In the genomic region with DNA sequence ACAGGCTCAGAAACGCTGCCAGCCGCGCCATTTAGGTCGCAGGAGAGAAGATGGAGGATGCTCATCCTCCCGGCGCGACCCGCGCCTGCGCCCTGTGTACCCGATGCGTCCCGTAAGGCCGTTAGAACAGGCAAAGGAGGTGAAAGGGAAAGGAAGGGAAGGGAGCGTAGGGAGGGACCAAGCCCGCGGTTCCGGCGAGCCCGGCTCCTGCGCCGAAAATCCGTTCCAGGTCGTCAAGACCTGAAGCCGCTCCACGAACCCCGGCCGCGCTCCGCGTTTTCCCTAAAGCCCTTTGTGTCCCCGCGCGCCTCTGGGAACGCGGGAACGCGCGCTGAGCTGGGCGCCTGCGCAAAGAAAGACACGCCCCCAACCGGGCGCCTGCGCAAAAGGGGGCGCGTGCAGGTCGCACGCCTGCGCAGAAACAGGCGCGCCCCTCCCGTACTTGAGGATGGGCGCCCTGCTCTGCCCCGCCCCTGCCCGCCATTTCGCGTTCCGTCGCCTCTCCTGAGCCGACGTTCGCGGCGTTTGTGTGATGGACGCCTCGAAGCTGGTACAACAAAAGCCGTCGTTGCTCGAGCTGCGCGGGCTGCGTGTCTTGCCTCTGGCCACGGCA, we compare ENCODE assay signal across 8 mouse cellular contexts. TPM values are rescaled to one million over a fixed set of nuclear protein-coding genes. Genes with fewer than 3 reads are reported as not detected.
DNase-seq lines count a peak whose midpoint lies in the region; ATAC-seq lines count a peak whose summit lies in the region.

No protein-coding gene starts in this region.

- H3K27me3 ChIP-seq in heart, embryonic 13.5 days (replicated peaks) = no peaks in the 10 kb centered on the region
- no peaks in the 10 kb centered on the region for H3K27me3 ChIP-seq in liver, embryonic 12.5 days (replicated peaks)
- H3K27me3 ChIP-seq in stomach, embryonic 15.5 days (replicated peaks) = no peaks in the 10 kb centered on the region

- H3K9ac ChIP-seq in heart, embryonic 13.5 days = peak overlapping the region; percentile 89
- H3K9ac ChIP-seq in liver, embryonic 12.5 days = peak overlapping the region; percentile 88
- peak overlapping the region; percentile 72 for H3K9ac ChIP-seq in stomach, embryonic 15.5 days

- ATAC-seq in erythroid progenitor cell, adult 5-6 weeks (replicated peaks; ENCODE audit: low FRiP score, poor library complexity, severe bottlenecking) = peak; percentile 85
- ATAC-seq in heart, embryonic 13.5 days (ENCODE audit: extremely low read depth, insufficient number of reproducible peaks, low FRiP score, low TSS enrichment) = peak; percentile 92
- ATAC-seq in liver, embryonic 12.5 days = peak; percentile 93
- peak; percentile 95 for ATAC-seq in stomach, embryonic 15.5 days (ENCODE audit: insufficient read depth, low FRiP score, low read depth)

- peak; percentile 100 for DNase-seq in CD4-positive helper T cell, adult 2 months (ENCODE audit: low read depth, low spot score)
- DNase-seq in brain, embryonic 18.5 days (ENCODE audit: low read depth, low spot score) = peak; percentile 98
- peak; percentile 100 for DNase-seq in kidney, postnatal 10 days
- DNase-seq in natural killer cell, adult 2 months (ENCODE audit: low spot score in 2 of 2) = peak; percentile 98 to 99

- under 1% methylated on average over 74 of the region's 74 CpGs for WGBS in heart, embryonic 13.5 days
- under 1% methylated on average over 67 of the region's 74 CpGs for WGBS in liver, embryonic 12.5 days (ENCODE audit: insufficient replicate concordance)
- under 1% methylated on average over 70 of the region's 74 CpGs for WGBS in stomach, embryonic 15.5 days

- H3K4me2 ChIP-seq in heart, embryonic 13.5 days = peak overlapping the region; percentile 81
- peak overlapping the region; percentile 86 for H3K4me2 ChIP-seq in liver, embryonic 12.5 days
- peak overlapping the region; percentile 75 for H3K4me2 ChIP-seq in stomach, embryonic 15.5 days

- no peaks in the 10 kb centered on the region for H3K36me3 ChIP-seq in heart, embryonic 13.5 days
- H3K36me3 ChIP-seq in liver, embryonic 12.5 days = no peaks in the 10 kb centered on the region
- H3K36me3 ChIP-seq in stomach, embryonic 15.5 days = no peaks in the 10 kb centered on the region

- peak overlapping the region; percentile 98 for H3K27ac ChIP-seq in heart, embryonic 13.5 days (replicated peaks)
- peak overlapping the region; percentile 96 for H3K27ac ChIP-seq in liver, embryonic 12.5 days
- H3K27ac ChIP-seq in stomach, embryonic 15.5 days = peak overlapping the region; percentile 97

- H3K9me3 ChIP-seq in heart, embryonic 13.5 days = no peaks in the 10 kb centered on the region
- no peaks in the 10 kb centered on the region for H3K9me3 ChIP-seq in liver, embryonic 12.5 days (replicated peaks)
- H3K9me3 ChIP-seq in stomach, embryonic 15.5 days = no peaks in the 10 kb centered on the region

- peak overlapping the region; percentile 71 for H3K4me3 ChIP-seq in heart, embryonic 13.5 days
- peak overlapping the region; percentile 77 for H3K4me3 ChIP-seq in liver, embryonic 12.5 days
- peak overlapping the region; percentile 65 for H3K4me3 ChIP-seq in stomach, embryonic 15.5 days (replicated peaks)

- H3K4me1 ChIP-seq in heart, embryonic 13.5 days = peaks cover 31% of the 10 kb centered on the region
- peaks cover 47% of the 10 kb centered on the region for H3K4me1 ChIP-seq in liver, embryonic 12.5 days
- H3K4me1 ChIP-seq in stomach, embryonic 15.5 days = peaks cover 29% of the 10 kb centered on the region

RNA-seq across cellular contexts. Expression of gene Ptma, which starts 39.1 kb away (rescaled TPM):
- total RNA-seq in erythroid progenitor cell, adult 5-6 weeks (2015; ENCODE audit: low replicate concordance) = 1,278 and 1,332 TPM in 2 replicates
- 1,012 and 1,167 TPM in 2 replicates for total RNA-seq in erythroid progenitor cell, adult 5-6 weeks (2017; ENCODE audit: low replicate concordance)
- 929 and 934 TPM in 2 replicates for polyA plus RNA-seq in heart, embryonic 13.5 days (2015; fragmentation: Nextera tagmentation; extraction: Ambion mirVana)
- polyA plus RNA-seq in liver, embryonic 12.5 days (2016; fragmentation: Nextera tagmentation; extraction: Ambion mirVana) = 1,639 and 1,657 TPM in 2 replicates
- polyA plus RNA-seq in stomach, embryonic 15.5 days (2015; fragmentation: Nextera tagmentation; extraction: Ambion mirVana) = 2,449 and 2,521 TPM in 2 replicates

Comparison
In these comparisons a context has a peak if more than half of its experiments do, and no peak if none do; other contexts are left out.
1. Peak in every context shown above with its lines: DNase-seq, ATAC-seq, H3K4me3 ChIP-seq and H3K27ac ChIP-seq.